Mouse (Mus musculus) adrenal gland, adult (tissue): ENCODE data around the gene Dse.

Experiments
- DNase-seq, 2 experiments: peaks; one replicate each; pipeline ENCODE4 v3.0.0; 2022 to 2023; ENCODE audit warnings: low spot score in 1 of 2; ENCODE audit not compliant: inconsistent age in 2 of 2

Gene Dse

GRCm38 (mm10) chr10:34138027-34138426, 69.5 kb downstream of the Dse start:
- no peak for DNase-seq

- DNase-seq, result no peak
Observed at GRCm38 (mm10) chr10:34136432-34136831, 71.1 kb downstream of the Dse start.

GRCm38 (mm10) chr10:34131356-34131755, 76.2 kb downstream of the Dse start:
- DNase-seq, result no peak

GRCm38 (mm10) chr10:34128391-34128790, 79.1 kb downstream of the Dse start:
- DNase-seq, result peak in 1 of 2 experiments; percentile 67

GRCm38 (mm10) chr10:34127392-34128378, 79.8 kb downstream of the Dse start, which contains the start of gene Calhm6:
Gene Calhm6, minus strand, starts transcription at chr10:34127984.
- peak; percentile 22 to 71 for DNase-seq

- no peak for DNase-seq
Observed at GRCm38 (mm10) chr10:34118421-34118820, 89.1 kb downstream of the Dse start.

GRCm38 (mm10) chr10:34117770-34118169, 89.7 kb downstream of the Dse start:
- no peak for DNase-seq

- no peak for DNase-seq
Observed at GRCm38 (mm10) chr10:34117131-34117530, 90.4 kb downstream of the Dse start.

GRCm38 (mm10) chr10:34111964-34112738, 95.4 kb downstream of the Dse start:
- DNase-seq, result peak in 1 of 2 experiments; percentile 62

- DNase-seq, result no peak
Observed at GRCm38 (mm10) chr10:34110863-34111465, 96.6 kb downstream of the Dse start.
